Mouse (Mus musculus): ENCODE measurements around the gene Rsbn1l. TPM values are rescaled to one million over a fixed set of nuclear protein-coding genes. Genes with fewer than 3 reads are reported as not detected.
A peak's percentile ranks its signal among the peaks of the same experiment; 100 is the strongest.

Gene Rsbn1l
- polyA plus RNA-seq, 1 experiment from 2014 or later, result 5.1 TPM

DNA sequence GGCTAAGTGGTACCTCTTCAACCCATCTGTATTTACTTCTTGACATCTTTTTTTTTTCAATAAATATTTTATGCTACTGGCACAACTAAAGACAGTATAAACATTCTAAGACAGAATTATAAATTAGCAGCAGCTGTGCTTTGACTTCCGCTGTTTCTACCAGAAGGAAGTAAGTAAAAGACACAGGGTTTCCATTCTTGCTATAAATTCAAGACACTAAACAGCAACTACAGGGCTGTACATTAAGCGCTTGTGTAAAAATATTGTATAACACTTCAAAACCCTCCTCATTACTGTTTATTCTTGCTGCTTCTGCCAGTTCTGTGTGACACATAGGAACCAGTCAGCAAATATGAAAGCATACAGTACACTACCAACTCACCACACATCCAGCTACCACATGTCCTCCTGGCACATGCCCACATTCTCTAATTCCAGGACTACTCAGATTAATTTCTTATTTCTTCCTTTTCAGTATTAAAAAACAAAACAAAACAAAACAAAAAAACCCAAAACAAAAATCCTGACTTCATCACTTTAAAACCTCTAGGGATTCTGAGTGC, 90.9 kb downstream of the Rsbn1l start:
- ATAC-seq, result no peak
- H3K27me3 ChIP-seq (replicated peaks; ENCODE audit: control insufficient read depth, insufficient read depth, low read length), result no peaks in the 10 kb centered on the region
- no peak overlapping the region for H3K27ac ChIP-seq (ENCODE audit: low read length)
- no peaks in the 10 kb centered on the region for H3K9me3 ChIP-seq (ENCODE audit: control insufficient read depth, low read length)
- WGBS, result 77% methylated on average over 2 of the region's 2 CpGs
- no peak overlapping the region for H3K4me3 ChIP-seq (replicated peaks; ENCODE audit: low read length)
- H3K9ac ChIP-seq (replicated peaks; ENCODE audit: low read depth, low read length), result no peak overlapping the region
- H3K36me3 ChIP-seq (ENCODE audit: control insufficient read depth, insufficient read depth), result no peaks in the 10 kb centered on the region
- peaks cover 3% of the 10 kb centered on the region for H3K4me1 ChIP-seq (replicated peaks; ENCODE audit: control insufficient read depth, insufficient read depth, low read length)
- H3K4me2 ChIP-seq (ENCODE audit: low read length), result no peak overlapping the region

GRCm38 (mm10) chr5:20864216-20864969, 91.8 kb downstream of the Rsbn1l start:
- ATAC-seq, result no peak
- Histone ChIP-seq H3K4me1 (replicated peaks; ENCODE audit: control insufficient read depth, insufficient read depth, low read length) (peaks cover 3% of the 10 kb centered on the region), H3K36me3 (ENCODE audit: control insufficient read depth, insufficient read depth) (no peaks in the 10 kb centered on the region), H3K4me2 (ENCODE audit: low read length) (no peak overlapping the region), H3K9me3 (ENCODE audit: control insufficient read depth, low read length) (no peaks in the 10 kb centered on the region), H3K27me3 (replicated peaks; ENCODE audit: control insufficient read depth, insufficient read depth, low read length) (no peaks in the 10 kb centered on the region), H3K27ac (ENCODE audit: low read length) (no peak overlapping the region), H3K4me3 (replicated peaks; ENCODE audit: low read length) (no peak overlapping the region), H3K9ac (replicated peaks; ENCODE audit: low read depth, low read length) (no peak overlapping the region)
- WGBS, result 54% methylated on average over 4 of the region's 4 CpGs

GRCm38 (mm10) chr5:20861901-20862300, 94.3 kb downstream of the Rsbn1l start:
- Histone ChIP-seq H3K27ac (ENCODE audit: low read length) (no peak overlapping the region), H3K27me3 (replicated peaks; ENCODE audit: control insufficient read depth, insufficient read depth, low read length) (no peaks in the 10 kb centered on the region), H3K9ac (replicated peaks; ENCODE audit: low read depth, low read length) (no peak overlapping the region), H3K4me2 (ENCODE audit: low read length) (no peak overlapping the region), H3K4me1 (replicated peaks; ENCODE audit: control insufficient read depth, insufficient read depth, low read length) (peaks cover 3% of the 10 kb centered on the region), H3K9me3 (ENCODE audit: control insufficient read depth, low read length) (no peaks in the 10 kb centered on the region), H3K36me3 (ENCODE audit: control insufficient read depth, insufficient read depth) (no peaks in the 10 kb centered on the region), H3K4me3 (replicated peaks; ENCODE audit: low read length) (no peak overlapping the region)
- 87% methylated on average over 2 of the region's 2 CpGs for WGBS
- ATAC-seq, result no peak

- Histone ChIP-seq H3K9ac (replicated peaks; ENCODE audit: low read depth, low read length) (no peak overlapping the region), H3K27ac (ENCODE audit: low read length) (no peak overlapping the region), H3K27me3 (replicated peaks; ENCODE audit: control insufficient read depth, insufficient read depth, low read length) (no peaks in the 10 kb centered on the region), H3K4me3 (replicated peaks; ENCODE audit: low read length) (no peak overlapping the region), H3K9me3 (ENCODE audit: control insufficient read depth, low read length) (no peaks in the 10 kb centered on the region), H3K4me2 (ENCODE audit: low read length) (no peak overlapping the region), H3K4me1 (replicated peaks; ENCODE audit: control insufficient read depth, insufficient read depth, low read length) (peaks cover 3% of the 10 kb centered on the region), H3K36me3 (ENCODE audit: control insufficient read depth, insufficient read depth) (no peaks in the 10 kb centered on the region)
- WGBS, result 87% methylated on average over 4 of the region's 4 CpGs
- ATAC-seq, result no peak
These were observed 95.6 kb downstream of the Rsbn1l start for GRCm38 (mm10) chr5:20860565-20860964.

DNA sequence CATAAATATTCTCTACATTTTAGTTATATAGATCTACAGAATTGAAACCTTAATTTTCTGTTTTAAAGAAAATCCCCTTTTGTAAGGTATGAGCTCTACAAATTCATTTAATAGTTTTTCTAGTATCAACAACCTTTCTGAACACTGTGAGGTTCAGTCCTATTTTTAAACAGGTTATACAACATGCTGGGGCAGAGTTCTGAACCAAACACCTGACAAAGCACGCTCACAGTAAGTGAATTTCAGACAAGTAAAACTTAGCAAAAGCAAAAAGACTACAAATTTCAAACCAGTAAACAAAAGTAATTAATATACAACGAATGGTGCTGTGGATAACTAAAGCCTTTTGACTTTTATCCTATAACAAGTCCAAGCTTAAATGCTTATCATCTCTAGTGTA, 97.8 kb downstream of the Rsbn1l start:
- 97% methylated on average over 2 of the region's 2 CpGs for WGBS
- no peak overlapping the region for H3K27ac ChIP-seq (ENCODE audit: low read length)
- H3K4me2 ChIP-seq (ENCODE audit: low read length), result no peak overlapping the region
- no peaks in the 10 kb centered on the region for H3K4me1 ChIP-seq (replicated peaks; ENCODE audit: control insufficient read depth, insufficient read depth, low read length)
- H3K27me3 ChIP-seq (replicated peaks; ENCODE audit: control insufficient read depth, insufficient read depth, low read length), result no peaks in the 10 kb centered on the region
- H3K4me3 ChIP-seq (replicated peaks; ENCODE audit: low read length), result no peak overlapping the region
- no peak overlapping the region for H3K9ac ChIP-seq (replicated peaks; ENCODE audit: low read depth, low read length)
- no peak for ATAC-seq
- no peaks in the 10 kb centered on the region for H3K9me3 ChIP-seq (ENCODE audit: control insufficient read depth, low read length)
- no peaks in the 10 kb centered on the region for H3K36me3 ChIP-seq (ENCODE audit: control insufficient read depth, insufficient read depth)

- WGBS, result 89% methylated on average over 4 of the region's 4 CpGs
- H3K9me3 ChIP-seq (ENCODE audit: control insufficient read depth, low read length), result no peaks in the 10 kb centered on the region
- no peak for ATAC-seq
These were observed 101.1 kb downstream of the Rsbn1l start for GRCm38 (mm10) chr5:20855066-20855465.

GRCm38 (mm10) chr5:20847010-20847409, 109.2 kb downstream of the Rsbn1l start:
- H3K4me1 ChIP-seq (replicated peaks; ENCODE audit: control insufficient read depth, insufficient read depth, low read length), result 0 out of 2 replicates have a peak, but pooled peaks cover 5% of the 10 kb centered on the region
- no peak overlapping the region for H3K4me3 ChIP-seq (replicated peaks; ENCODE audit: low read length)
- H3K27ac ChIP-seq (ENCODE audit: low read length), result no peak overlapping the region
- H3K36me3 ChIP-seq (ENCODE audit: control insufficient read depth, insufficient read depth), result no peaks in the 10 kb centered on the region
- no peak overlapping the region for H3K9ac ChIP-seq (replicated peaks; ENCODE audit: low read depth, low read length)
- ATAC-seq, result no peak
- WGBS, result 86% methylated on average over 2 of the region's 2 CpGs
- H3K9me3 ChIP-seq (ENCODE audit: control insufficient read depth, low read length), result no peaks in the 10 kb centered on the region
- H3K4me2 ChIP-seq (ENCODE audit: low read length), result no peak overlapping the region
- no peaks in the 10 kb centered on the region for H3K27me3 ChIP-seq (replicated peaks; ENCODE audit: control insufficient read depth, insufficient read depth, low read length)

More at GRCm38 (mm10) chr5:20855066-20855465, 101.1 kb downstream of the Rsbn1l start:
- H3K4me1 ChIP-seq (replicated peaks; ENCODE audit: control insufficient read depth, insufficient read depth, low read length), result no peaks in the 10 kb centered on the region
- H3K27ac ChIP-seq (ENCODE audit: low read length), result no peak overlapping the region
- H3K9ac ChIP-seq (replicated peaks; ENCODE audit: low read depth, low read length), result no peak overlapping the region
- no peaks in the 10 kb centered on the region for H3K27me3 ChIP-seq (replicated peaks; ENCODE audit: control insufficient read depth, insufficient read depth, low read length)
- H3K4me3 ChIP-seq (replicated peaks; ENCODE audit: low read length), result no peak overlapping the region
- no peaks in the 10 kb centered on the region for H3K36me3 ChIP-seq (ENCODE audit: control insufficient read depth, insufficient read depth)
- no peak overlapping the region for H3K4me2 ChIP-seq (ENCODE audit: low read length)

GRCm38 (mm10) chr5:20843816-20844215, 112.4 kb downstream of the Rsbn1l start:
- H3K4me2 ChIP-seq (ENCODE audit: low read length), result no peak overlapping the region
- no peak overlapping the region for H3K27ac ChIP-seq (ENCODE audit: low read length)
- H3K36me3 ChIP-seq (ENCODE audit: control insufficient read depth, insufficient read depth), result no peaks in the 10 kb centered on the region
- H3K4me1 ChIP-seq (replicated peaks; ENCODE audit: control insufficient read depth, insufficient read depth, low read length), result 0 out of 2 replicates have a peak, but pooled peaks cover 5% of the 10 kb centered on the region
- no peak overlapping the region for H3K4me3 ChIP-seq (replicated peaks; ENCODE audit: low read length)
- H3K27me3 ChIP-seq (replicated peaks; ENCODE audit: control insufficient read depth, insufficient read depth, low read length), result no peaks in the 10 kb centered on the region
- WGBS, result 19% methylated on average over 2 of the region's 2 CpGs
- peak; percentile 88 for ATAC-seq
- H3K9me3 ChIP-seq (ENCODE audit: control insufficient read depth, low read length), result no peaks in the 10 kb centered on the region
- no peak overlapping the region for H3K9ac ChIP-seq (replicated peaks; ENCODE audit: low read depth, low read length)

DNA sequence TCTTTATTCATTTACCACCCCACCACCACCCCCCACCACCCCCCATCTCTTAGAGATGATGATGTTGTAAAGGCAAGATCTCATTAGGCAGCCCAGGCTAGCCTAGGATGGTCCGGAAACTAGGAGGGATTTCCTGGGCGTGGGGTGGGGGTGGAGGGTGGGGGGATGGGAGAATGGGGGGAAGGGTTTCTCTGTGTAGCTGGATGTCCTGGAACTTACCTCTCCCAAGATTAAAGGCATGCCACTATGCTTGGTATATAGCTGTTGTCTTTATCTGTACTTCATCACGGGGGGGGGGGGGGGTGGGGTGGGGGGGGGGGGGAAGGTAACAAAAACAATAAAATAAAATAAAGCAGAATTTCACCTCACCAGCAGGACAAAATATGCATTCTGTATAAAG, 112.8 kb downstream of the Rsbn1l start:
- Histone ChIP-seq H3K9ac (replicated peaks; ENCODE audit: low read depth, low read length) (no peak overlapping the region), H3K4me1 (replicated peaks; ENCODE audit: control insufficient read depth, insufficient read depth, low read length) (0 out of 2 replicates have a peak, but pooled peaks cover 5% of the 10 kb centered on the region), H3K27ac (ENCODE audit: low read length) (no peak overlapping the region), H3K9me3 (ENCODE audit: control insufficient read depth, low read length) (no peaks in the 10 kb centered on the region), H3K36me3 (ENCODE audit: control insufficient read depth, insufficient read depth) (no peaks in the 10 kb centered on the region), H3K27me3 (replicated peaks; ENCODE audit: control insufficient read depth, insufficient read depth, low read length) (no peaks in the 10 kb centered on the region), H3K4me2 (ENCODE audit: low read length) (no peak overlapping the region), H3K4me3 (replicated peaks; ENCODE audit: low read length) (no peak overlapping the region)
- WGBS, result 45% methylated on average over 2 of the region's 3 CpGs
- peak; percentile 45 for ATAC-seq

Data from forebrain, embryonic 16.5 days (tissue).